Mouse (Mus musculus): Measurements from ENCODE around the gene Sema3g.

DNA sequence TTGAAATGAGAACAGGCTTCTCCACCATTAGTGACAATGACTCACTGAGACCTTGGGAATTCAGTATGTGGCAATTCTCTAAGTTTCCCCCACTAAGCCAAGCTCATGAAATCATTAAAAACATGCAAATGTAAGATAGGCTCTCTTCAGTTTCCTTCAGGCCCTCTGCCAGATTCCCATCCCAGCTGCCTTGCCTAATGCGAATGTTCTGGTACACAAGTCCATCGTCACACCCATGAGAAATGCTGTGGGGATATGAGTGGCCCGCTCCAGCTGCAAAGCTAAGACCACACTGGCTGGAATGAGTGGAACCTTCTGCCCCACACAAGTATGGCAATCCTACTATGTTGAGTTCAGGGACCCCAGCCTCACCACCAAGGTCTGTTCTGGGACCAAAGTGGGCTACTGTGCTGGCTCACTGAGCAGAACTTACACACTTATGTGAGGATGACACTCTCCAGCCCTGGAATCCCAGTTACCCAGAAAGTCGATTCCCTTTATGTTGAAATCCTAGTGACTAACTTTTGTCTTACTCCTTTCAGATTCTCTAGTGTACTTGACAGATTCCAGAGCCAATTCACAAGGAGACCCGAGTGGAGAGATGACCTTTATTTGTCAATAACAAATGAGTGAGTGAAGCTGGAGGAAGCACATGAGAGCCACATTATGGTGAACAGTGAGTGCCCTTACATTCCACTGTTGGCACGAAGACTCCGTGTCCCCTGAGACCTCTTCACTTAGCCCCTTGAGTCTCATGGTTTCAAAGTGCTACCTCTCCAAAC lies 19.6 kb downstream of the Sema3g start:
- no peak for TF ChIP-seq CTCF (IDR thresholded peaks at IDR 0.05; ENCODE audit: insufficient read depth, low read depth, low read length)
- TF ChIP-seq POLR2A (IDR thresholded peaks at IDR 0.05; ENCODE audit: insufficient read depth, low read depth, low read length) = no peak
